Mouse (Mus musculus) midbrain, embryonic 13.5 days (tissue): ENCODE data around the gene Mef2c. TPM values are rescaled to one million over a fixed set of nuclear protein-coding genes. Genes with fewer than 3 reads are reported as not detected.

Experiments
- ATAC-seq: fragments of 200-750 bp; cut with Nextera tagmentation; 2 replicates; pipeline ENCODE4 v1.8.0; 2017; ENCODE audit warnings: mild to moderate bottlenecking, moderate TSS enrichment, moderate library complexity
- H3K27ac ChIP-seq: fragments of 300-500 bp; sonication (generic); 2 replicates; pipeline ENCODE4 v1.5.1; 2015; ENCODE audit warnings: inconsistent platforms, mild to moderate bottlenecking, moderate library complexity
- H3K27me3 ChIP-seq: fragments of 300-500 bp; sonication (generic); 2 replicates; pipeline ENCODE4 v1.6.1; 2015; ENCODE audit warnings: mild to moderate bottlenecking, inconsistent platforms
- H3K36me3 ChIP-seq: fragments of 300-500 bp; sonication (generic); 2 replicates; pipeline ENCODE4 v1.6.1; 2015; ENCODE audit warnings: mild to moderate bottlenecking, inconsistent platforms
- H3K4me1 ChIP-seq: fragments of 300-500 bp; sonication (generic); replicated peaks from 2 replicates; pipeline ENCODE4 v1.6.1; 2015; ENCODE audit warnings: inconsistent platforms
- H3K4me2 ChIP-seq: fragments of 300-500 bp; sonication (generic); replicated peaks from 2 replicates; pipeline ENCODE4 v1.6.1; 2015; ENCODE audit warnings: moderate library complexity, mild to moderate bottlenecking, inconsistent platforms
- H3K4me3 ChIP-seq: fragments of 300-500 bp; sonication (generic); replicated peaks from 2 replicates; pipeline ENCODE4 v1.5.1; 2015; ENCODE audit warnings: mild to moderate bottlenecking, inconsistent platforms
- H3K9ac ChIP-seq: fragments of 300-500 bp; sonication (generic); replicated peaks from 2 replicates; pipeline ENCODE4 v1.6.1; 2015; ENCODE audit warnings: mild to moderate bottlenecking, inconsistent platforms
- H3K9me3 ChIP-seq: fragments of 300-500 bp; sonication (generic); 2 replicates; pipeline ENCODE4 v1.6.1; 2016; ENCODE audit warnings: mild to moderate bottlenecking, inconsistent platforms
- WGBS: fragments of 180-500 bp; shearing (Covaris S2); methylation state at CpG from one replicate; pipeline ENCODE4 v1.1.7; 2015; 5-methylcytosine and 5-hydroxymethylcytosine counted together
- polyA plus RNA-seq: library from polyadenylated mRNA; unstranded; fragments of >200 nt; fragmentation: Nextera tagmentation; extraction: Ambion mirVana; gene quantifications from 2 replicates; pipeline ENCODE4 v1.2.1, GENCODE M21; 2015

The Mef2c gene
- polyA plus RNA-seq, 1 experiment from 2014 or later: 15.2 TPM

- H3K9ac ChIP-seq: no peak overlapping the region
- no peaks in the 10 kb centered on the region for H3K27me3 ChIP-seq
- no peaks in the 10 kb centered on the region for H3K36me3 ChIP-seq
- no peak overlapping the region for H3K4me2 ChIP-seq
- peaks cover 20% of the 10 kb centered on the region for H3K4me1 ChIP-seq
- no peaks in the 10 kb centered on the region for H3K9me3 ChIP-seq
- ATAC-seq: no peak
- 14% methylated on average over 3 of the region's 3 CpGs for WGBS
- no peak overlapping the region for H3K27ac ChIP-seq
- H3K4me3 ChIP-seq: no peak overlapping the region
These were observed 100.5 kb downstream of the Mef2c start for GRCm38 (mm10) chr13:83604320-83604719.

GRCm38 (mm10) chr13:83604785-83605184 lies 101.0 kb downstream of the Mef2c start:
- Histone ChIP-seq H3K36me3 (no peaks in the 10 kb centered on the region), H3K27ac (peak overlapping the region; percentile 48; the same call in 1 of the 2 replicates), H3K4me3 (no peak overlapping the region), H3K4me2 (0 out of 2 replicates have a peak overlapping the region, but pooled peaks have one; percentile 12), H3K27me3 (no peaks in the 10 kb centered on the region), H3K4me1 (peaks cover 20% of the 10 kb centered on the region), H3K9ac (no peak overlapping the region), H3K9me3 (no peaks in the 10 kb centered on the region)
- ATAC-seq: peak; percentile 31; the same call in 1 of the 2 replicates
- 15% methylated on average over 4 of the region's 4 CpGs for WGBS

- Histone ChIP-seq H3K4me1 (peaks cover 20% of the 10 kb centered on the region), H3K4me2 (no peak overlapping the region), H3K4me3 (no peak overlapping the region), H3K9me3 (no peaks in the 10 kb centered on the region), H3K9ac (no peak overlapping the region), H3K27ac (no peak overlapping the region), H3K36me3 (no peaks in the 10 kb centered on the region), H3K27me3 (no peaks in the 10 kb centered on the region)
- peak; percentile 77 for ATAC-seq
- 45% methylated on average over 4 of the region's 4 CpGs for WGBS
These were observed 104.2 kb downstream of the Mef2c start for GRCm38 (mm10) chr13:83607883-83608581.

- ATAC-seq: no peak
- Histone ChIP-seq H3K27ac (no peak overlapping the region), H3K36me3 (no peaks in the 10 kb centered on the region), H3K27me3 (no peaks in the 10 kb centered on the region), H3K9me3 (no peaks in the 10 kb centered on the region), H3K4me1 (peaks cover 20% of the 10 kb centered on the region), H3K9ac (no peak overlapping the region), H3K4me2 (no peak overlapping the region), H3K4me3 (no peak overlapping the region)
- WGBS: 57% methylated on average over 3 of the region's 3 CpGs
These were observed 105.2 kb downstream of the Mef2c start for GRCm38 (mm10) chr13:83608851-83609516.

- Histone ChIP-seq H3K9ac (no peak overlapping the region), H3K27ac (no peak overlapping the region), H3K36me3 (no peaks in the 10 kb centered on the region), H3K9me3 (no peaks in the 10 kb centered on the region), H3K4me1 (peaks cover 18% of the 10 kb centered on the region), H3K4me3 (no peak overlapping the region), H3K27me3 (no peaks in the 10 kb centered on the region), H3K4me2 (no peak overlapping the region)
- WGBS: 70% methylated on average over 3 of the region's 3 CpGs
- ATAC-seq: no peak
These were observed 105.7 kb downstream of the Mef2c start for GRCm38 (mm10) chr13:83609517-83609878.

GRCm38 (mm10) chr13:83610124-83610523 lies 106.3 kb downstream of the Mef2c start:
- no peak overlapping the region for H3K27ac ChIP-seq
- H3K9ac ChIP-seq: no peak overlapping the region
- no peak overlapping the region for H3K4me2 ChIP-seq
- H3K36me3 ChIP-seq: no peaks in the 10 kb centered on the region
- WGBS: 87% methylated on average over 8 of the region's 8 CpGs
- no peak overlapping the region for H3K4me3 ChIP-seq
- H3K27me3 ChIP-seq: no peaks in the 10 kb centered on the region
- H3K4me1 ChIP-seq: peaks cover 12% of the 10 kb centered on the region
- no peak for ATAC-seq
- H3K9me3 ChIP-seq: no peaks in the 10 kb centered on the region

- Histone ChIP-seq H3K4me1 (peaks cover 11% of the 10 kb centered on the region), H3K27me3 (no peaks in the 10 kb centered on the region), H3K9ac (no peak overlapping the region), H3K4me3 (no peak overlapping the region), H3K9me3 (no peaks in the 10 kb centered on the region), H3K4me2 (no peak overlapping the region), H3K36me3 (no peaks in the 10 kb centered on the region), H3K27ac (no peak overlapping the region)
- 91% methylated on average over 1 of the region's 1 CpGs for WGBS
- ATAC-seq: no peak
These were observed 108.4 kb downstream of the Mef2c start for GRCm38 (mm10) chr13:83612195-83612594.

GRCm38 (mm10) chr13:83615875-83616274 lies 112.0 kb downstream of the Mef2c start:
- Histone ChIP-seq H3K27me3 (no peaks in the 10 kb centered on the region), H3K4me1 (no peaks in the 10 kb centered on the region), H3K4me3 (no peak overlapping the region), H3K36me3 (no peaks in the 10 kb centered on the region), H3K27ac (no peak overlapping the region), H3K9me3 (no peaks in the 10 kb centered on the region), H3K4me2 (no peak overlapping the region), H3K9ac (no peak overlapping the region)
- WGBS: 89% methylated on average over 3 of the region's 3 CpGs
- ATAC-seq: no peak

- ATAC-seq: no peak
- H3K4me2 ChIP-seq: no peak overlapping the region
- no peaks in the 10 kb centered on the region for H3K36me3 ChIP-seq
- WGBS: 90% methylated on average over 4 of the region's 4 CpGs
- H3K27ac ChIP-seq: no peak overlapping the region
- H3K4me3 ChIP-seq: no peak overlapping the region
- no peak overlapping the region for H3K9ac ChIP-seq
- no peaks in the 10 kb centered on the region for H3K27me3 ChIP-seq
- H3K4me1 ChIP-seq: no peaks in the 10 kb centered on the region
- H3K9me3 ChIP-seq: no peaks in the 10 kb centered on the region
These were observed 120.8 kb downstream of the Mef2c start for GRCm38 (mm10) chr13:83624651-83625050.

GRCm38 (mm10) chr13:83627429-83627828 lies 123.6 kb downstream of the Mef2c start:
- no peak overlapping the region for H3K4me2 ChIP-seq
- no peaks in the 10 kb centered on the region for H3K9me3 ChIP-seq
- 88% methylated on average over 4 of the region's 4 CpGs for WGBS
- H3K36me3 ChIP-seq: no peaks in the 10 kb centered on the region
- no peak for ATAC-seq
- no peaks in the 10 kb centered on the region for H3K27me3 ChIP-seq
- H3K4me1 ChIP-seq: no peaks in the 10 kb centered on the region
- no peak overlapping the region for H3K4me3 ChIP-seq
- H3K27ac ChIP-seq: no peak overlapping the region
- no peak overlapping the region for H3K9ac ChIP-seq

- Histone ChIP-seq H3K9ac (no peak overlapping the region), H3K27ac (no peak overlapping the region), H3K4me2 (no peak overlapping the region), H3K4me1 (no peaks in the 10 kb centered on the region), H3K9me3 (no peaks in the 10 kb centered on the region), H3K36me3 (no peaks in the 10 kb centered on the region), H3K4me3 (no peak overlapping the region), H3K27me3 (no peaks in the 10 kb centered on the region)
- WGBS: 78% methylated on average over 3 of the region's 3 CpGs
- no peak for ATAC-seq
These were observed 124.3 kb downstream of the Mef2c start for GRCm38 (mm10) chr13:83628139-83628538.

- H3K9ac ChIP-seq: no peak overlapping the region
- no peak for ATAC-seq
- no peak overlapping the region for H3K4me3 ChIP-seq
- H3K27ac ChIP-seq: no peak overlapping the region
- WGBS: 87% methylated on average over 5 of the region's 5 CpGs
- no peaks in the 10 kb centered on the region for H3K9me3 ChIP-seq
- no peaks in the 10 kb centered on the region for H3K4me1 ChIP-seq
- no peaks in the 10 kb centered on the region for H3K36me3 ChIP-seq
- H3K27me3 ChIP-seq: no peaks in the 10 kb centered on the region
- no peak overlapping the region for H3K4me2 ChIP-seq
These were observed 129.3 kb downstream of the Mef2c start for GRCm38 (mm10) chr13:83633155-83633554.
